Mouse (Mus musculus) kidney, adult 2 months (tissue): ENCODE measurements around the gene Zbtb8a. TPM values are rescaled to one million over a fixed set of nuclear protein-coding genes. Genes with fewer than 3 reads are reported as not detected.

Experiments
- DNase-seq: peaks from one replicate; pipeline ENCODE4 v3.0.0; 2021
- H3K27ac ChIP-seq: fragments of 200-500 bp; 2 replicates; pipeline ENCODE4 v1.5.1; 2012; ENCODE audit warnings: low read depth, low read length, control low read depth, inconsistent platforms; ENCODE audit not compliant: insufficient read depth
- H3K27me3 ChIP-seq: fragments of 200-500 bp; replicated peaks from 2 replicates; pipeline ENCODE4 v1.6.1; 2012; ENCODE audit warnings: mild to moderate bottlenecking, moderate library complexity, low read length, inconsistent platforms; ENCODE audit not compliant: control insufficient read depth, insufficient read depth
- H3K36me3 ChIP-seq: fragments of 200-500 bp; 2 replicates; pipeline ENCODE4 v1.6.1; 2012; ENCODE audit warnings: mild to moderate bottlenecking, moderate library complexity, low read length, inconsistent platforms; ENCODE audit not compliant: control insufficient read depth, insufficient read depth
- H3K4me1 ChIP-seq: fragments of 200-500 bp; 2 replicates; pipeline ENCODE4 v1.6.1; 2011; ENCODE audit warnings: low read length; ENCODE audit not compliant: control insufficient read depth, insufficient read depth
- H3K4me3 ChIP-seq: fragments of 200-500 bp; 2 replicates; pipeline ENCODE4 v1.5.1; 2011; ENCODE audit warnings: mild to moderate bottlenecking, low read depth, low read length, control low read depth; ENCODE audit not compliant: insufficient read depth
- CTCF ChIP-seq: fragments of 200-500 bp; conservative IDR thresholded peaks from 2 replicates; pipeline ENCODE4 v1.5.1; 2011; ENCODE audit warnings: low read depth, mild to moderate bottlenecking, control low read depth, low read length, moderate library complexity, mixed read lengths; ENCODE audit not compliant: insufficient read depth, insufficient read length
- POLR2A ChIP-seq: fragments of 200-500 bp; IDR thresholded peaks from one replicate; pipeline ENCODE4 v1.6.1; 2011; ENCODE audit warnings: low read depth, low read length, control low read depth
- WGBS: fragments of 180-500 bp; shearing (Covaris S2); methylation state at CpG from one replicate; pipeline ENCODE4 v1.1.7; 2018; 5-methylcytosine and 5-hydroxymethylcytosine counted together
- polyA plus RNA-seq: library from polyadenylated mRNA; depleted of rRNA; stranded (reverse); fragments of >200 nt; gene quantifications from 2 replicates; pipeline ENCODE4 v1.2.3, GENCODE M21; 2012

The Zbtb8a gene
- polyA plus RNA-seq, 1 experiment, result 5.4 TPM

- Histone ChIP-seq H3K4me3 (peak overlapping the region; percentile 54), H3K36me3 (no peaks in the 10 kb centered on the region), H3K27me3 (no peaks in the 10 kb centered on the region), H3K4me1 (peaks cover 6% of the 10 kb centered on the region; the same call in 1 of the 2 replicates), H3K27ac (peak overlapping the region; percentile 32)
- 1% methylated on average over 66 of the region's 68 CpGs for WGBS
- TF ChIP-seq POLR2A, result no peak
- no peak for TF ChIP-seq CTCF
- DNase-seq, result peak; percentile 62
These were observed 863 bp downstream of the Zbtb8a start for GRCm38 (mm10) chr4:129376961-129377545.

DNA sequence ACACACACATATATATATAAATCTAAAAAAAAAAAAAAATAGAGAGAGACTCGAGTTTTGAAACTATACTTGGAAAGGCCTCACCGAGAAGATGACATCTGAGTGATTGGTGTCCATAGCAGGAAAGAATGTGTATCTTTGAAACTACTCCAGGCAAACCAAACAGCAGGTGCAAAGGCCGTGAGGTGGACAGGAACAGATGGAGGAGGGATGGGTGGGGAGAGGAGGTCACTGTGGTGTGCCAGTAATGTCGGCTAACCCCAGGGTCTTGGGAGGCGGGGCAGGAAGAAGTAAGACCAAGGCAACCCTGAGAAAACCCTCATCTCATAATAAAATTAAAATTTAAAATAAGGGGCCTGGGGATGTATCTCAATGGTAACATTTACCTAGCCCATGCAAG, 2.1 kb downstream of the Zbtb8a start:
- no peak for DNase-seq
- TF ChIP-seq CTCF (no peak), POLR2A (no peak)
- H3K36me3 ChIP-seq, result no peaks in the 10 kb centered on the region
- no peak overlapping the region for H3K27ac ChIP-seq
- H3K4me1 ChIP-seq, result peaks cover 6% of the 10 kb centered on the region; the same call in 1 of the 2 replicates
- H3K27me3 ChIP-seq, result no peaks in the 10 kb centered on the region
- H3K4me3 ChIP-seq, result no peak overlapping the region
- 79% methylated on average over 5 of the region's 5 CpGs for WGBS

DNA sequence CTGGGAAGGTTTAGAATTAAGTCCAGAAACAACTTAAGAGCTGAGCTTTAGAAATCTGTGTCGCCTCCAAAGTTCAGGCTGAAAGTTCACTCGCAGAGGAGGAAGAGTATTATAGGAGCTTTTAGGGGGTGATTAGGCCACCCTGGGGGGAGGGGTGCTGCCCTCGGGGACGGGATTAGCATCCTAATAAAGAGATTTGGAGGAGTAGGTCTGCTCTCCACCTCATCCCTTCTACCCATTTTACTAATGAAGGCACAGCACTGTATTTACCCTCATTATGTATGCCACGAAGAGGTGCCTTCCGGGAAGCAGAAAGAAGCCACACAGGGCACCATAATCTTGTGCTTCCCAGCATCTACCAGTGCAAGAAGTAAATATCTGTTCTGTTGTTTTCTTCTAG, 2.9 kb downstream of the Zbtb8a start:
- no peaks in the 10 kb centered on the region for H3K27me3 ChIP-seq
- DNase-seq, result no peak
- no peaks in the 10 kb centered on the region for H3K36me3 ChIP-seq
- peaks cover 6% of the 10 kb centered on the region; the same call in 1 of the 2 replicates for H3K4me1 ChIP-seq
- no peak overlapping the region for H3K4me3 ChIP-seq
- H3K27ac ChIP-seq, result no peak overlapping the region
- WGBS, result 70% methylated on average over 6 of the region's 6 CpGs
- TF ChIP-seq CTCF, result no peak
- no peak for TF ChIP-seq POLR2A

GRCm38 (mm10) chr4:129374219-129374755, 3.6 kb downstream of the Zbtb8a start:
- TF ChIP-seq CTCF, result no peak
- TF ChIP-seq POLR2A, result no peak
- no peak for DNase-seq
- H3K4me1 ChIP-seq, result peaks cover 6% of the 10 kb centered on the region; the same call in 1 of the 2 replicates
- no peak overlapping the region for H3K27ac ChIP-seq
- no peak overlapping the region for H3K4me3 ChIP-seq
- no peaks in the 10 kb centered on the region for H3K27me3 ChIP-seq
- 74% methylated on average over 11 of the region's 11 CpGs for WGBS
- no peaks in the 10 kb centered on the region for H3K36me3 ChIP-seq

DNA sequence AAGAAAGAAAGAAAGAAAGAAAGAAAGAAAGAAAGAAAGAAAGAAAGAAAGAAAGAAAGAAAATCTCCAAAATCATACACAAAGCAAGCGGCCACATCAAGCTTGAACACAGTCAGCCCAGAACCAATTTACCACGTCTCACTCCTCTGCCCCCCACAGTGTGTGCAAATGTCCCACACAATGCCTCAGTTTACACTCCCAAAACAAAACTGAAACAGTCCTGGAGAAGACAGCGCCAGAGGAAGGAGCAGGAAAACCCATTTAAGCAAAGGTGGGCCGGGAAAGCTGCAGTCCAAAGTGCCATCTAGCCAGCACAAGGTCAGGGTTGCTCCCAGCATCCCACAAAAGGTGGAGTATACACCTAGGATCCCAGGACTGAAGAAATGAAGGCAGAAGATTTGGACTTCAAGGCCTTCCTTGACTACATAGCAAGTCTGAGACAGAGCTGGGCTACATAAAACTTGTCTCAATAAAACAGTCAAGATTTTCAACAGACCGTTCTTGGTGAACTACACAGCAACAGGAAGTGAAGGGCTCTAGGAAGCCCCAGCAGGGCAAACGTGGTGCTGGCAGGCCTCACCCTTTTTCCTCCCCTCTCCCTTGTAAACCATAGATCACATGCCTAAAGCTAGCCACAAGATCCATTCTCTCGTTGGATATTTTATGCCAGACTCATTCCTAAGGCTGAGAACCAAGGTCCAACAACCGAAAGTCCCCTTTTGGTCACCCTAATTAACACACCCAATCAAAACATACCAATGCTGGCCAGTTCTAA, 4.5 kb downstream of the Zbtb8a start:
- Histone ChIP-seq H3K27ac (peak overlapping the region; percentile 57; the same call in 1 of the 2 replicates), H3K27me3 (no peaks in the 10 kb centered on the region), H3K4me1 (peaks cover 6% of the 10 kb centered on the region; the same call in 1 of the 2 replicates), H3K36me3 (no peaks in the 10 kb centered on the region), H3K4me3 (no peak overlapping the region)
- TF ChIP-seq POLR2A (no peak), CTCF (no peak)
- WGBS, result 52% methylated on average over 8 of the region's 8 CpGs
- DNase-seq, result no peak

DNA sequence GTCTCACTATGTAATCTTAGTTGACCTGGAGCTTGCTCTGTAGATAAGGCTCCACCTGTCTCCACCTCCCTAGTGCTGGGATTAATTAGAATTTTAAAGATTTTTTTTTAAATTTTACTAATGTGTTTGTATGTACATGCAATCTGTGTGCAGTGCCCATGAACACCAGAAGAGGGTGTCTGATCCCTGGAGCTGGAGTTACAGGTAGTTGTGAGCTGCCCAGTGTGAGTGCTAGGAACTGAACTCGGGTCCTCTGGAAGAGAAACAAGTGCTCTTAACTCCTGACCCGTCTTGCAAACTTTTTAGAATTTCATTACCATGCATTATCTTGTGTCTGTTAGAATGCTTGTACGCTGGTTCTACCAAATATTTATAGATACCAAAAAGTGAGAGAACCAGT, 6.5 kb downstream of the Zbtb8a start:
- Histone ChIP-seq H3K4me3 (no peak overlapping the region), H3K27ac (no peak overlapping the region), H3K27me3 (no peaks in the 10 kb centered on the region), H3K4me1 (peaks cover 6% of the 10 kb centered on the region; the same call in 1 of the 2 replicates), H3K36me3 (no peaks in the 10 kb centered on the region)
- TF ChIP-seq POLR2A, result no peak
- TF ChIP-seq CTCF, result 0 out of 2 replicates have a peak, but pooled peaks have one; percentile 5
- 94% methylated on average over 3 of the region's 3 CpGs for WGBS
- DNase-seq, result no peak

GRCm38 (mm10) chr4:129365224-129365623, 12.7 kb downstream of the Zbtb8a start:
- no peak for DNase-seq
- Histone ChIP-seq H3K27me3 (no peaks in the 10 kb centered on the region), H3K36me3 (no peaks in the 10 kb centered on the region), H3K4me3 (no peak overlapping the region), H3K4me1 (no peaks in the 10 kb centered on the region), H3K27ac (no peak overlapping the region; the same call in 1 of the 2 replicates)
- TF ChIP-seq POLR2A (no peak), CTCF (no peak)
- 74% methylated on average over 5 of the region's 5 CpGs for WGBS
